Mouse (Mus musculus) cerebellum, adult 11-12 months (tissue): ENCODE results near the gene Cyth1.

ENCODE experiments used
- DNase-seq: peaks from one replicate; pipeline ENCODE4 v3.0.0; 2022

The Cyth1 gene

GRCm38 (mm10) chr11:118253447-118254158, 5.2 kb upstream of the Cyth1 start:
- peak; percentile 60 for DNase-seq

- DNase-seq, result no peak
Measured at GRCm38 (mm10) chr11:118249012-118249383, 606 bp upstream of the Cyth1 start.

- peak; percentile 74 for DNase-seq
Measured at GRCm38 (mm10) chr11:118247359-118248095, 865 bp downstream of the Cyth1 start.

GRCm38 (mm10) chr11:118246724-118247123, 1.7 kb downstream of the Cyth1 start:
- no peak for DNase-seq

- DNase-seq, result no peak
Measured at GRCm38 (mm10) chr11:118245130-118245529, 3.3 kb downstream of the Cyth1 start.

- no peak for DNase-seq
Measured at GRCm38 (mm10) chr11:118243627-118244261, 4.6 kb downstream of the Cyth1 start.

- DNase-seq, result no peak
Measured at GRCm38 (mm10) chr11:118242506-118242905, 5.9 kb downstream of the Cyth1 start.

GRCm38 (mm10) chr11:118240388-118240787, 8.0 kb downstream of the Cyth1 start:
- DNase-seq, result no peak

- DNase-seq, result no peak
Measured at GRCm38 (mm10) chr11:118239281-118240198, 8.9 kb downstream of the Cyth1 start.

- no peak for DNase-seq
Measured at GRCm38 (mm10) chr11:118236520-118237190, 11.7 kb downstream of the Cyth1 start.

- no peak for DNase-seq
Measured at GRCm38 (mm10) chr11:118234929-118235328, 13.5 kb downstream of the Cyth1 start.

GRCm38 (mm10) chr11:118234500-118234899, 13.9 kb downstream of the Cyth1 start:
- no peak for DNase-seq

GRCm38 (mm10) chr11:118233924-118234323, 14.5 kb downstream of the Cyth1 start:
- no peak for DNase-seq

GRCm38 (mm10) chr11:118232314-118232831, 16.0 kb downstream of the Cyth1 start:
- DNase-seq, result no peak

GRCm38 (mm10) chr11:118229941-118230340, 18.5 kb downstream of the Cyth1 start:
- no peak for DNase-seq

GRCm38 (mm10) chr11:118227650-118228049, 20.7 kb downstream of the Cyth1 start:
- DNase-seq, result no peak

GRCm38 (mm10) chr11:118226850-118227249, 21.5 kb downstream of the Cyth1 start:
- no peak for DNase-seq

GRCm38 (mm10) chr11:118225862-118226261, 22.5 kb downstream of the Cyth1 start:
- no peak for DNase-seq

- no peak for DNase-seq
Measured at GRCm38 (mm10) chr11:118225056-118225836, 23.1 kb downstream of the Cyth1 start.

GRCm38 (mm10) chr11:118223416-118224067, 24.9 kb downstream of the Cyth1 start:
- no peak for DNase-seq

- no peak for DNase-seq
Measured at GRCm38 (mm10) chr11:118222917-118223316, 25.5 kb downstream of the Cyth1 start.
